Mouse (Mus musculus) liver, adult (tissue): ENCODE results near the gene Skint8.

ENCODE experiments used
- GATA4 ChIP-seq: IDR thresholded peaks from 2 replicates; pipeline ENCODE4 v1.6.1; 2014; ENCODE audit warnings: mild to moderate bottlenecking, low read length; ENCODE audit not compliant: insufficient replicate concordance

The Skint8 gene

GRCm38 (mm10) chr4:111919092-111919491 is at the start of gene Skint8:
TSS of gene Skint8 (plus strand) at chr4:111919392.
- TF ChIP-seq GATA4 = no peak

- no peak for TF ChIP-seq GATA4
Measured at GRCm38 (mm10) chr4:111880112-111880875, 38.9 kb upstream of the Skint8 start.

DNA sequence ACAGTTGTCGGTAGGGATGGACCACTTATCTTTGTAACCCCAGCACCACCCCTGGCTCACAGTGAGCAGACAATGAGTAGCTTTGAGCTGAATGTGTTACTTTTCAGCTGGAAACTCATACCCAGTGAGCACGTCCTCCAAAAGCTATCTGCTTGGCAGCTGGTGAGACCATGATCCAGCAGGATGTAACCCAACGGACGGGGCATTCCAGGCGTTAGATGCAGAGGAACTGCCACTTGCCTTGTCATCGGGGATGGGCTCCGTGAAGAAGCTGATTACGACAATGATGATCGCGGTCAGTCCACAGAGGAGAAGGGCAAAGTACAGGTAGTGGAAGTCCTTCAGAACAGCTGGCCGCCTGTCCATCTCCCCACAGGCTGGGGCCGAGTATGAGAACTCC is 35.6 kb upstream of the Skint8 start:
- TF ChIP-seq GATA4 = no peak

DNA sequence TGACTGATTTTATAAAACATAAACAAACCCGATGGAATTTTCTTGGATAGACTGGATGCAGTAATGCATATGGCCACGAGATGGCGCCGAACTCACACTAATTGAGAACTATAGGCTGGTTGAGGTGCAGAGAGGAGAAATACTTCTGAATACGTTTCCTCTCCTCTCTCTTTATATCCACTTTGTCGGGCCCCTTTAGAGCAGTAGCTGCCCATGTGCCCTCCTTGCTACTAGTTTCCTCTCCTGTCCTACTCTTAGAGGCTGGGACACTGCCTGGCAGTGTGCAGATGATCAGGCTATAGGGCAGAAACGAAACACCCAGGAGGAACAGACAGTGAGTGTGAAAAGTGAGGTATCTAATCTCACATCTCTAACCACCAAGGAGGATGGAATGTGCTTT is 33.2 kb upstream of the Skint8 start:
- no peak for TF ChIP-seq GATA4

DNA sequence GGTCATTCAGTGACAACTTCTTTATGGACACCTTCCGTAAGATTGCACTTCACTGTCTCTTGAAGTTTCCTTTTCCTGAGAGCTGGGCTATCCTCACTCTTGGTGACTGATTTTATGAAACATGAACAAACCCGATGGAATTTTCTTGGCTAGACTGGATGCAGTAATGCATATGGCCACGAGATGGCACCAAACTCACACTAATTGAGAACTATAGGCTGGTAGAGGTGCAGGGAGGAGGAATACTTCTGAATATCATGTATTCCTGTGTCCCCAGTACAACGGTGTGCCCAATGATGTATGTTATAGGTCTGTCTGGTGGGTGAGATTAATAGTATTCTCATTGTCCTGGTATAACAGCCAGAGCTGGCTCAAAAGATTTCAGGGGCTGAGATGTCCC is 32.6 kb upstream of the Skint8 start:
- no peak for TF ChIP-seq GATA4

DNA sequence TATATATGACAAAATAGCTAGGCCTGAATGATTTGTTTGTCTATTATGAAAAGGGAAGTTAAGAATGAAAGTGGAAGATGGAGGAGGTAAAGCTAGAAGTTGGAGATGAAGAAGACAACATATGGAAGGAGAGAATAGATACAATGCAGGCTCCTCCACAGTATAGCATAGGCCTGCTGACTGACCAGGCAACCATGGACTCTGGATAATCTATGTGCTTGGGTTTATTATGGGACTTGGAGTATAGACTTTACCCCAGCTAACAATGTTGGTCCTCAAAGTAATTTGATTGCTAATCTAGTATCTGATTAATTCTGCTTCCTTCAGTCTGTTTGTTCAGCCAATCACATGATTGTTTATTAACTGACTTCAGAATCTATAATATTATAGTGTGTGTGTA is 27.1 kb upstream of the Skint8 start:
- no peak for TF ChIP-seq GATA4

DNA sequence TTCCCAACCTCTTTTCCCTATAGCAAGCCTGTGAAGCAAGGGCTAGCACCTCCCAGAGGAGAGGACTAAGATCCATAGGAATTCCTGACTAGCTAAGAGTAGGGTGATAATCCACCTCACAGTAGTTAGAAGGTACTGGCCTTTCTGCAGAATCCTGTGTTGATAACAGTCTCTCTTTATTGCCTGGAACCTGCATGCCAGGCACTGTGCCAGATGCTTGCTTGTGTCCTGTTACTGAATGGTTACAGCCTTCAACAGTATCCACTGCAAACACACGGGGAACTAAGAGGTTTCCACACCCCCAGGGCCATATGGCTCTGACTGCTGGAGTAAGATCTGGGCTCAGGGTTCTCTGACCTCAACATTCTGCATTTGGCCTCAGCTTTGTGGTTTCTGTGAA is 21.4 kb upstream of the Skint8 start:
- TF ChIP-seq GATA4 = no peak

- TF ChIP-seq GATA4 = no peak
Measured at GRCm38 (mm10) chr4:111898566-111898965, 20.6 kb upstream of the Skint8 start.

DNA sequence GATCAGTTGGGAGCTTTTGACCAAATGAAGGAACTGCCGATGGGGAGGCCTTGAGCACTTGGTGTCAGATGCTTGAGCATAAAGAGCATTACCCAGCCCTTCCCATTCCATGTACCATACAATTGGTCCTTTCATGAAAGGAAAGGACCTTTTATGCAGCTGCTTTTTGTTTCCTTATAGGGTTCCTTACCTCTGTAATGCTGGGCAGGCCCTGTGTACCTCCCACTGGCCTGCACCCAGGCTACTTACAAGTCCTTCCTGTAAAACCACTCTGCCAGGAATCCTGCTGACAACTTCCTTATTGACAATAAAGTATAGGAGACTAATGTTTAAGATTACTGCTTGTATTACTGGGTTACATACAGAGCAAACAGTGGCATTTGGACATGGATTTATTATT is 17.7 kb upstream of the Skint8 start:
- no peak for TF ChIP-seq GATA4

DNA sequence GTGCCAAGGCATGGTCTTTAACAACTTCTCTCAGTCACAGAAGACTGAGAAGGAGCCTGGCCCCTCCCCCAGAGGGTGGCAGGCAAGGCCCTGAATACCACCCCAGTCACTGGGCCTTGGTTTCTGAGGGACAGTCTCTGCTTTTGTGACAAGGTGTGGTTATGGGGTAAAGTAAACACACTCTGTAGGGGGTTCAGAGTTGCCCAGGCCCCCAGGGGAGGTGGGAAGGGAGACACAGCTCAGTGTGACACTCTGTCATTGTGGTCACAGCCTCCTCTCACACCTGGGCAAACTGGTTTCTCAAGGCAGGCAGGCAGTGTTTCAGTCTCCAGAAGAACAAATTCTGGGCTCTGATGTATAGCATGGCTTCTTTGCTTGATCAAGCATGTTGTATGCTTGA is 16.4 kb upstream of the Skint8 start, which contains the start of gene Slc5a9:
TSS of gene Slc5a9 (minus strand) at position 144 of the 400 bp plus-strand sequence.
- TF ChIP-seq GATA4 = no peak

GRCm38 (mm10) chr4:111907926-111908325 is 11.3 kb upstream of the Skint8 start:
- no peak for TF ChIP-seq GATA4

DNA sequence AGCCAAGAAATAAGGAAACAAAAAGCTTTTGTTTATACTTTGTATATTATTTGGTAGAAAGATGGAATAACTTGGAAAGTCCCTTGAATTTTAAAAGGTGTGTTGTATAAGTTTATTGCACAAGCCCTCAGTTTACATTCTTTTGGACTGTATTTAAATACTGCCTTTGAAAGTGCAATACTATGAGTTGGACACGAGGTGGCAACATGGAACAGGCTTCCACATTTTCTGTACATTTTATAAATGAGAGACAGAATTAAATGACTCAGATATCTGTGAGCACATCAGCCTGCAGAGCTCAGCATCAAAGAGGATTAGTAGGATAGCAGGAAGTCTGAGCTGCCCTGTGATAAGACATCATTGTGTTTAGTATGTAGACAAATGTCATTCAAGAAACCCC is 42.1 kb downstream of the Skint8 start:
- TF ChIP-seq GATA4 = no peak

DNA sequence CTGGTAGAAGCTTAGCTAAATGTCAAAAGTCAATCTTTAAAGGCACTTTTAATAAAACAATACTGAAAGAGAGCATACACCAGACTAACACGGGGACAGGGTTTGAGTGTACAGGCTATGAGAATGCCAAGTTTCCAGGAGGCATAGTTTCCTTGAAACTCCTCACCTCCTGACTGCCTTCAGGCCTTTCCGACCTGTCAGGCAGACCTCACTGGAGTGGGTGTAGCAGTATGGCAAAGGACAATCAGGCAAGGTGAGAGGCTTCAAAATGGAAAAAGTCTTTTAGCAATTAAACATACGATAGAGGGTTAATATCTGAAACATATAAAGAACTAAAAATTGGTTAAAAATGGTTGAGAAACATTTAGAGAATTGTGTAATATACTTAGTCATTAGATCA is 44.5 kb downstream of the Skint8 start:
- TF ChIP-seq GATA4 = no peak

- no peak for TF ChIP-seq GATA4
Measured at GRCm38 (mm10) chr4:111972623-111973022, 53.4 kb downstream of the Skint8 start, which contains the start of gene Skint7. TSS of gene Skint7 (plus strand) at chr4:111972923.
